Mouse (Mus musculus) heart, adult 2 months (tissue): ENCODE measurements around the gene Dhx15.

ENCODE experiments used
- CTCF ChIP-seq: fragments of 200-600 bp; IDR thresholded peaks from 2 replicates; pipeline ENCODE4 v1.8.1; 2022; ENCODE audit warnings: antibody characterized with exemption, mild to moderate bottlenecking, moderate library complexity
- EP300 ChIP-seq: fragments of 200-500 bp; IDR thresholded peaks from 2 replicates; pipeline ENCODE4 v1.6.1; 2011; ENCODE audit warnings: low read depth, low read length, control low read depth; ENCODE audit not compliant: insufficient read depth
- POLR2A ChIP-seq: fragments of 200-500 bp; IDR thresholded peaks from 2 replicates; pipeline ENCODE4 v1.6.1; 2011; ENCODE audit warnings: mild to moderate bottlenecking, low read depth, low read length, control low read depth; ENCODE audit not compliant: insufficient read depth

DNA sequence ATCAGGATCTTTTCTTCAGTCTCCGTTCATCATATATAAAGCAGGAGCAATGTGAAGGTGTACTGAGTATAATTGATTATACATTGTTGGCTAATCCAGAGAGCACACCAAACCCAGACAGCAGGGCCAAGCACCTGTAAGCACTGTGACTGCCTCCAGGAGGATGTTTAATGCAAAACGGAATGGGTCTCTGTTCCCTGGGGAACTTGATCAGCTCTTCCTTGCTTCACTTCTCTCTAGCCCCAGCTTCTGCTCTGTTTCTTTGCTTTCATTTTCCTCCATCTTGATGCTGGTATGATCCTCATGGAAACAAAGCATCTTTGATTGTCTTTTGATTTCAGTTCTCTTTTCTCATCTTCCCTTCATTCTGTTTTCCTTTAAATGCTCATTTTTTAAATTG lies 42.3 kb upstream of the Dhx15 start:
- TF ChIP-seq POLR2A (no peak), CTCF (no peak), EP300 (no peak)
